Mouse (Mus musculus): ENCODE measurements at regions not wholly inside any gene's neighbourhood (a gene's known extent, or its start where the extent isn't known, plus 50 kb on each side); places are given as distances from the start of the nearest gene placed in this dataset.
A peak's percentile ranks its signal among the peaks of the same experiment; 100 is the strongest.

GRCm38 (mm10) chr15:27303856-27304255, 162.6 kb upstream of the Ank start:
- no peak for DNase-seq

- no peak for DNase-seq
Measured at GRCm38 (mm10) chr15:27304256-27304655, 162.2 kb upstream of the Ank start.

GRCm38 (mm10) chr15:27305035-27305434, 161.4 kb upstream of the Ank start:
- no peak for DNase-seq

- no peak for DNase-seq
Measured at GRCm38 (mm10) chr15:27308639-27309038, 157.8 kb upstream of the Ank start.

GRCm38 (mm10) chr15:27315964-27316745, 150.3 kb upstream of the Ank start:
- peak; percentile 4 for DNase-seq

- no peak for DNase-seq
Measured at GRCm38 (mm10) chr15:27316746-27317129, 149.7 kb upstream of the Ank start.

- DNase-seq: no peak
Measured at GRCm38 (mm10) chr15:27321915-27322665, 144.4 kb upstream of the Ank start.

- DNase-seq: peak; percentile 68
Measured at GRCm38 (mm10) chr15:27325847-27326548, 140.5 kb upstream of the Ank start.

- DNase-seq: no peak
Measured at GRCm38 (mm10) chr15:27326549-27326876, 140.0 kb upstream of the Ank start.

- no peak for DNase-seq
Measured at GRCm38 (mm10) chr15:27327744-27328143, 138.7 kb upstream of the Ank start.

- no peak for DNase-seq
Measured at GRCm38 (mm10) chr15:27328441-27328840, 138.0 kb upstream of the Ank start.

- no peak for DNase-seq
Measured at GRCm38 (mm10) chr15:27340070-27340469, 126.4 kb upstream of the Ank start.

- DNase-seq: no peak
Measured at GRCm38 (mm10) chr15:27341518-27341976, 124.9 kb upstream of the Ank start.

GRCm38 (mm10) chr15:27358441-27358840, 108.0 kb upstream of the Ank start:
- DNase-seq: no peak

GRCm38 (mm10) chr15:27359271-27359670, 107.2 kb upstream of the Ank start:
- no peak for DNase-seq

- DNase-seq: no peak
Measured at GRCm38 (mm10) chr15:27374517-27374916, 92.0 kb upstream of the Ank start.

GRCm38 (mm10) chr15:27378601-27379094, 87.8 kb upstream of the Ank start:
- no peak for DNase-seq

- DNase-seq: no peak
Measured at GRCm38 (mm10) chr15:27380436-27380945, 86.0 kb upstream of the Ank start.

- DNase-seq: no peak
Measured at GRCm38 (mm10) chr15:27381565-27381964, 84.9 kb upstream of the Ank start.

- DNase-seq: no peak
Measured at GRCm38 (mm10) chr15:27390567-27390966, 75.9 kb upstream of the Ank start.

- DNase-seq: peak; percentile 23
Measured at GRCm38 (mm10) chr15:27405721-27406161, 60.7 kb upstream of the Ank start.

GRCm38 (mm10) chr15:27409856-27410255, 56.6 kb upstream of the Ank start:
- DNase-seq: no peak

GRCm38 (mm10) chr15:27412304-27412703, 54.2 kb upstream of the Ank start:
- DNase-seq: no peak
